Mouse (Mus musculus) right cerebral cortex, adult 2 months (tissue): ENCODE data around the gene Alg12.

Experiments used
- DNase-seq, 2 experiments: peaks; one replicate each; pipeline ENCODE4 v3.0.0; 2021 to 2022; ENCODE audit warnings: low spot score in 2 of 2

The Alg12 gene

GRCm38 (mm10) chr15:88854969-88855830, 36.1 kb upstream of the Alg12 start:
- DNase-seq, result no peak

- no peak for DNase-seq
These were observed 35.2 kb upstream of the Alg12 start for GRCm38 (mm10) chr15:88854119-88854968.

- DNase-seq, result no peak
These were observed 34.0 kb upstream of the Alg12 start for GRCm38 (mm10) chr15:88853106-88853505.

GRCm38 (mm10) chr15:88851507-88852149, 32.5 kb upstream of the Alg12 start:
- no peak for DNase-seq

GRCm38 (mm10) chr15:88851076-88851475, 32.0 kb upstream of the Alg12 start:
- DNase-seq, result no peak

- DNase-seq, result peak; percentile 67 to 78
These were observed 31.2 kb upstream of the Alg12 start for GRCm38 (mm10) chr15:88850146-88850826.

GRCm38 (mm10) chr15:88849621-88850020, 30.5 kb upstream of the Alg12 start:
- DNase-seq, result no peak

- no peak for DNase-seq
These were observed 29.5 kb upstream of the Alg12 start for GRCm38 (mm10) chr15:88848661-88849060.

GRCm38 (mm10) chr15:88844966-88845365, 25.8 kb upstream of the Alg12 start:
- DNase-seq, result no peak

GRCm38 (mm10) chr15:88843486-88844097, 24.5 kb upstream of the Alg12 start:
- peak; percentile 33 to 41 for DNase-seq

GRCm38 (mm10) chr15:88842300-88842673, 23.2 kb upstream of the Alg12 start:
- DNase-seq, result no peak

- no peak for DNase-seq
These were observed 22.6 kb upstream of the Alg12 start for GRCm38 (mm10) chr15:88841580-88842299.

- no peak for DNase-seq
These were observed 22.0 kb upstream of the Alg12 start for GRCm38 (mm10) chr15:88841160-88841559.

- no peak for DNase-seq
These were observed 21.0 kb upstream of the Alg12 start for GRCm38 (mm10) chr15:88840126-88840525.

- DNase-seq, result peak; percentile 64 to 74
These were observed 20.2 kb upstream of the Alg12 start for GRCm38 (mm10) chr15:88839271-88839670.

- no peak for DNase-seq
These were observed 18.9 kb upstream of the Alg12 start for GRCm38 (mm10) chr15:88837977-88838376.

- DNase-seq, result peak; percentile 39 to 42
These were observed 18.2 kb upstream of the Alg12 start for GRCm38 (mm10) chr15:88837199-88837932.

GRCm38 (mm10) chr15:88836571-88836970, 17.5 kb upstream of the Alg12 start:
- DNase-seq, result no peak

GRCm38 (mm10) chr15:88836031-88836430, 16.9 kb upstream of the Alg12 start:
- DNase-seq, result no peak

GRCm38 (mm10) chr15:88832536-88832935, 13.4 kb upstream of the Alg12 start:
- no peak for DNase-seq
